Mouse (Mus musculus) limb, embryonic 11.5 days (tissue): Measurements from ENCODE around the gene Gm30302. TPM values are rescaled to one million over a fixed set of nuclear protein-coding genes. Genes with fewer than 3 reads are reported as not detected.
"Not testable (repeated sequence)": the region's sequence is repeated elsewhere in the genome, so short reads cannot be mapped to it uniquely, and the experiment has no call there.

ENCODE experiments used
- ATAC-seq: fragments of 200-750 bp; cut with Nextera tagmentation; 2 replicates; pipeline ENCODE4 v1.8.0; 2017; ENCODE audit warnings: low read depth; ENCODE audit not compliant: insufficient number of reproducible peaks, low FRiP score, low TSS enrichment
- DNase-seq: peaks from one replicate; pipeline ENCODE4 v3.0.0-alpha.2; 2015; ENCODE audit warnings: low spot score
- H3K27ac ChIP-seq: fragments of 300-500 bp; sonication (generic); replicated peaks from 2 replicates; pipeline ENCODE4 v1.5.1; 2014; ENCODE audit warnings: low read depth, mild to moderate bottlenecking, low read length
- H3K27me3 ChIP-seq: fragments of 300-500 bp; sonication (generic); 2 replicates; pipeline ENCODE4 v1.6.1; 2014; ENCODE audit warnings: mild to moderate bottlenecking, low read length, mixed read lengths; ENCODE audit not compliant: control insufficient read depth, insufficient read depth
- H3K36me3 ChIP-seq: fragments of 300-500 bp; sonication (generic); 2 replicates; pipeline ENCODE4 v1.6.1; 2014; ENCODE audit warnings: mild to moderate bottlenecking, low read length, moderate library complexity, mixed read lengths; ENCODE audit not compliant: control insufficient read depth, insufficient read depth
- H3K4me1 ChIP-seq: fragments of 300-500 bp; sonication (generic); 2 replicates; pipeline ENCODE4 v1.6.1; 2014; ENCODE audit warnings: low read length, mixed read lengths; ENCODE audit not compliant: control insufficient read depth, insufficient read depth
- H3K4me2 ChIP-seq: fragments of 300-500 bp; sonication (generic); 2 replicates; pipeline ENCODE4 v1.6.1; 2014; ENCODE audit warnings: low read depth, mild to moderate bottlenecking, moderate library complexity; ENCODE audit not compliant: severe bottlenecking
- H3K4me3 ChIP-seq: fragments of 300-500 bp; sonication (generic); 2 replicates; pipeline ENCODE4 v1.5.1; 2014; ENCODE audit warnings: low read depth, low read length
- H3K9ac ChIP-seq: fragments of 300-500 bp; sonication (generic); 2 replicates; pipeline ENCODE4 v1.6.1; 2014; ENCODE audit warnings: mild to moderate bottlenecking, low read length
- H3K9me3 ChIP-seq: fragments of 300-500 bp; sonication (generic); 2 replicates; pipeline ENCODE4 v1.6.1; 2016; ENCODE audit warnings: low read length; ENCODE audit not compliant: control insufficient read depth
- WGBS: fragments of 180-500 bp; shearing (Covaris S2); extraction: QIAGEN DNeasy Blood & Tissue Kit; methylation state at CpG from one replicate; pipeline ENCODE4 v1.1.7; 2014; 5-methylcytosine and 5-hydroxymethylcytosine counted together
- polyA plus RNA-seq: library from polyadenylated mRNA; unstranded; fragments of >200 nt; fragmentation: Nextera tagmentation; extraction: Ambion mirVana; gene quantifications from 2 replicates; pipeline ENCODE4 v1.2.1, GENCODE M21; 2014

Gm30302 gene
- polyA plus RNA-seq, 1 experiment from 2014 or later: not detected

DNA sequence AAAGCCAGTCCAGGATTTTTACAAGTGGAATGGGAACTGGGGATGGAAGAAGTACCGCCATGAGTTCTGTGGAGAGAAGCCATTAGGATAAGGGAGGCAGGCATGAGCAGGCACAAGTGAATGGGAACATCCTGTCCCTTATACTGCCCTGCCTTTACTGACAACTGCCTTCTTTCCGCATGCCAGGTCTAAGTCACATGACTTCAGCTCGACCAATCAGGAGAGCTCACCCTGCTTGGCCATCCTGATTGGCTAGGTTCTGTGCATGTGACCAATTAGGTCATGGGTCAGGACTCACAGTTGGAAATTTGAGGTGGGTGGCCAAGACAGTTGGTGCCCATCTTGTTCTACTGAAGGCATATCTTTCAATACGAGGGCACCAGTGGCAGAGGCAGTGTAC is 15.6 kb upstream of the Gm30302 start:
- no peaks in the 10 kb centered on the region for H3K36me3 ChIP-seq
- no peak overlapping the region for H3K4me3 ChIP-seq
- H3K27ac ChIP-seq: no peak overlapping the region
- H3K9ac ChIP-seq: no peak overlapping the region
- H3K4me2 ChIP-seq: no peak overlapping the region
- H3K27me3 ChIP-seq: no peaks in the 10 kb centered on the region
- no peaks in the 10 kb centered on the region for H3K4me1 ChIP-seq
- WGBS: 90% methylated on average over 4 of the region's 4 CpGs
- no peaks in the 10 kb centered on the region for H3K9me3 ChIP-seq
- ATAC-seq (no peak), DNase-seq (no peak)

DNA sequence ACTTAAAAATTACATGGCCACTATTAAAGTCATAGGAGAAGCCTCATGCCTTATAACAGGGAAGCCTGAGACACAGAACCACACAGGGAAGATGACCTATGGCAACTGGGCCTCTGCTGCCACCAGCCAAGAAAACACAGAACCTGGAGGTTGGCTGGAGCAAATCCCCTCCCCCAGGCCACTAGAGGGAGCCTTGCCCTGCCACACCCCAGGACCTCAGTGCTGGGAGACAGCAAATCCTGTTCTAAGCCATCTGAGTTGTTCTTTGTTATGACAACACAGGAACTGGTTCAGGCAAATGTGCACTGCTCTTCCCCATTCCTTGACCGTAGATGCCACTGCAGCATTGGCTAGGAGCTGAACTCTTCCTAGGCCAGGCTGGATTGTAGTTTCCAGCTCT is 8.3 kb upstream of the Gm30302 start:
- no peak for DNase-seq
- Histone ChIP-seq H3K4me3 (no peak overlapping the region), H3K4me1 (no peaks in the 10 kb centered on the region), H3K9ac (no peak overlapping the region), H3K36me3 (no peaks in the 10 kb centered on the region), H3K27ac (no peak overlapping the region), H3K9me3 (no peaks in the 10 kb centered on the region), H3K4me2 (no peak overlapping the region), H3K27me3 (no peaks in the 10 kb centered on the region)
- 80% methylated on average over 1 of the region's 1 CpGs for WGBS
- no peak for ATAC-seq

- no peak overlapping the region for H3K27ac ChIP-seq
- no peak for ATAC-seq
- WGBS: 61% methylated on average over 5 of the region's 5 CpGs
These were observed 10.0 kb downstream of the Gm30302 start for GRCm38 (mm10) chr13:49788563-49789393.

GRCm38 (mm10) chr13:49783899-49784298 is 14.9 kb downstream of the Gm30302 start:
- no peak overlapping the region for H3K4me2 ChIP-seq
- no peaks in the 10 kb centered on the region for H3K36me3 ChIP-seq
- DNase-seq (no peak), ATAC-seq (no peak)
- no peaks in the 10 kb centered on the region for H3K27me3 ChIP-seq
- H3K27ac ChIP-seq: no peak overlapping the region
- H3K4me1 ChIP-seq: no peaks in the 10 kb centered on the region
- no peaks in the 10 kb centered on the region for H3K9me3 ChIP-seq
- 78% methylated on average over 3 of the region's 3 CpGs for WGBS
- H3K4me3 ChIP-seq: no peak overlapping the region
- no peak overlapping the region for H3K9ac ChIP-seq

More at GRCm38 (mm10) chr13:49788563-49789393, 10.0 kb downstream of the Gm30302 start:
- no peaks in the 10 kb centered on the region for H3K9me3 ChIP-seq
- no peak overlapping the region for H3K4me2 ChIP-seq
- no peaks in the 10 kb centered on the region for H3K36me3 ChIP-seq
- DNase-seq: no peak
- no peaks in the 10 kb centered on the region for H3K4me1 ChIP-seq
- no peak overlapping the region for H3K9ac ChIP-seq
- H3K27me3 ChIP-seq: no peaks in the 10 kb centered on the region
- H3K4me3 ChIP-seq: no peak overlapping the region

- not testable (repeated sequence) for H3K4me3 ChIP-seq, H3K27ac ChIP-seq, H3K36me3 ChIP-seq, H3K4me2 ChIP-seq, H3K4me1 ChIP-seq, ATAC-seq, DNase-seq, H3K9ac ChIP-seq, H3K9me3 ChIP-seq, H3K27me3 ChIP-seq
These were observed 27.3 kb downstream of the Gm30302 start for GRCm38 (mm10) chr13:49771536-49771935.

GRCm38 (mm10) chr13:49769111-49769510 is 29.7 kb downstream of the Gm30302 start:
- H3K36me3 ChIP-seq: no peaks in the 10 kb centered on the region
- H3K4me1 ChIP-seq: no peaks in the 10 kb centered on the region
- H3K4me2 ChIP-seq: no peak overlapping the region
- no peak overlapping the region for H3K27ac ChIP-seq
- no peaks in the 10 kb centered on the region for H3K27me3 ChIP-seq
- ATAC-seq (no peak), DNase-seq (no peak)
- 85% methylated on average over 16 of the region's 16 CpGs for WGBS
- no peak overlapping the region for H3K4me3 ChIP-seq
- no peaks in the 10 kb centered on the region for H3K9me3 ChIP-seq
- no peak overlapping the region for H3K9ac ChIP-seq

DNA sequence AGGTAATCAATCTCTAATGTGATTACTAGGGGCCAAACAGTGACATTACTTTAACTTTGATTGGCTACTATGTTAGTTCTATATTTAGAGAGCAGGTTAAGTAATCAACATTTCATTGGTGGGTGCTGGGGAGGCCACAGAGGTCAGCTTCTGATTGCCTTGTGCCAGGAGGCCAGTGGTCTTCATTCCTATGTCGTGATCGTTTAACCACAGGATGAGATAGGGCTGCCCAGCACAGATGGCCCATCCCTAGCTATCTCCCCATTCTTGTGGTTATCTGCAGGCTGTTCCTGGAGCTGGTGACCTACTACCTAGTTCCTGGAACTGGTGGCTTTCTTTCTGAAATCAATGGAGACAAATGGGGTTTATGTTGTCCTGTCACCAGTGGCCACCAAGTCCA is 30.8 kb downstream of the Gm30302 start:
- no peak for DNase-seq
- WGBS: 72% methylated on average over 2 of the region's 2 CpGs
- no peak overlapping the region for H3K9ac ChIP-seq

GRCm38 (mm10) chr13:49766269-49766668 is 32.5 kb downstream of the Gm30302 start:
- no peaks in the 10 kb centered on the region for H3K27me3 ChIP-seq
- H3K27ac ChIP-seq: no peak overlapping the region
- H3K4me1 ChIP-seq: no peaks in the 10 kb centered on the region
- H3K36me3 ChIP-seq: no peaks in the 10 kb centered on the region
- no peak overlapping the region for H3K4me2 ChIP-seq
- no peaks in the 10 kb centered on the region for H3K9me3 ChIP-seq
- no peak overlapping the region for H3K9ac ChIP-seq
- DNase-seq (no peak), ATAC-seq (no peak)
- no peak overlapping the region for H3K4me3 ChIP-seq
- 54% methylated on average over 9 of the region's 9 CpGs for WGBS

More for the DNA sequence above, 30.8 kb downstream of the Gm30302 start:
- Histone ChIP-seq H3K27me3 (no peaks in the 10 kb centered on the region), H3K4me2 (no peak overlapping the region), H3K4me1 (no peaks in the 10 kb centered on the region), H3K36me3 (no peaks in the 10 kb centered on the region), H3K4me3 (no peak overlapping the region), H3K9me3 (no peaks in the 10 kb centered on the region), H3K27ac (no peak overlapping the region)
- ATAC-seq: no peak

- H3K4me3 ChIP-seq: no peak overlapping the region
- no peak overlapping the region for H3K9ac ChIP-seq
- no peak overlapping the region for H3K27ac ChIP-seq
- no peaks in the 10 kb centered on the region for H3K9me3 ChIP-seq
- no peaks in the 10 kb centered on the region for H3K27me3 ChIP-seq
- no peaks in the 10 kb centered on the region for H3K4me1 ChIP-seq
- DNase-seq: no peak
- no peak overlapping the region for H3K4me2 ChIP-seq
- ATAC-seq: no peak
- H3K36me3 ChIP-seq: no peaks in the 10 kb centered on the region
- 91% methylated on average over 8 of the region's 8 CpGs for WGBS
These were observed 33.5 kb downstream of the Gm30302 start for GRCm38 (mm10) chr13:49765306-49765705.
